Mouse (Mus musculus) ovary, adult 18-20 months (tissue): ENCODE data around the gene Erc1.

Source experiments
- DNase-seq: peaks from one replicate; pipeline ENCODE4 v3.0.0; 2022; ENCODE audit warnings: low spot score, mixed read lengths

Gene Erc1

DNA sequence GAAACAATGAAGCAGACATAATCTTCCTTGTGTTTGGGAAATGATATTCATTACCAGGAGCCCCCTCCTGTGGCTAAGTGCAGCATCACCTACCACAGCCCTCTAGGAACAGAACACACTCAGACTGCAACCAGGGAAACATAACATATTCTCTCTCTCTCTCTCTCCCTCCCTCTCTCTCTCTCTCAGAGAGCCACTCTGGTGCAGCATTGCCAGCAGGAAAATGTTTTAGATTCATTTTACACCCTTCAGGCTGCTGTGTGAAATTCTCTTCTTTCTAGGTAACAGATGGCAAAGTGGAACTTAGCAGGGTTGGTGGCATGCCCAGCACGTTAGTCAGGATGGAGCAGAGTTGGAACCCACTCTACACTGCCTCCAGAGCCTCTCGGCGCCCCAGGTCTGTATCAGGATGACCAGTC lies 326.5 kb downstream of the Erc1 start:
- no peak for DNase-seq
